Mouse (Mus musculus): ENCODE results near the gene Chn2.

The Chn2 gene

DNA sequence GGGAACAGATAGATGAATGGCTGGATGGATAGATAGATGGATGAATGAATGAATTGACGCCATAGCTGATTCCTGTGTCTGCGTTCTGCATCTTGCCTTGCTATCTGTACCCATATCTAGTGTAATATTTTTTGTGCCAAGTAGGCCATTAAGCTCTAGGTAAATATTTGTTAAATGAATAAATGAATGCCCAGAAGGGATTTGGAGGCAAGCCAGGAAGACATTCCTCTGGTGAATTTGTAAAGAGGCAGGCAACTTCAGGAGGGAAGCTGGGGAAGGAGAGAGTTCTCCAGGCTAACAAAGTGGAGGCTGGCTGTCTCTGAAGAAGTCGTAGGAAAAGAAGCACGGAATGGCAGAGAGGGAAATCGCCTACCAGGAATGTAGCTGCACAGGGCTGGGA is 123.0 kb downstream of the Chn2 start:
- Histone ChIP-seq H3K27me3 (ENCODE audit: insufficient read depth, low read length) (0 out of 2 replicates have a peak, but pooled peaks cover 3% of the 10 kb centered on the region), H3K36me3 (ENCODE audit: insufficient read depth, low read length) (no peaks in the 10 kb centered on the region), H3K9me3 (ENCODE audit: low read length) (no peaks in the 10 kb centered on the region), H3K4me3 (replicated peaks; ENCODE audit: low read length) (no peak overlapping the region), H3K4me1 (replicated peaks; ENCODE audit: low read depth, low read length) (peaks cover 13% of the 10 kb centered on the region)
- TF ChIP-seq POU5F1 (IDR thresholded peaks at IDR 0.05; ENCODE audit: borderline replicate concordance, low read length): no peak
- TF ChIP-seq CTCF (conservative IDR thresholded peaks at IDR 0.05; ENCODE audit: low read length): no peak
- TF ChIP-seq NANOG (IDR thresholded peaks at IDR 0.05; ENCODE audit: borderline replicate concordance, low read length): no peak

DNA sequence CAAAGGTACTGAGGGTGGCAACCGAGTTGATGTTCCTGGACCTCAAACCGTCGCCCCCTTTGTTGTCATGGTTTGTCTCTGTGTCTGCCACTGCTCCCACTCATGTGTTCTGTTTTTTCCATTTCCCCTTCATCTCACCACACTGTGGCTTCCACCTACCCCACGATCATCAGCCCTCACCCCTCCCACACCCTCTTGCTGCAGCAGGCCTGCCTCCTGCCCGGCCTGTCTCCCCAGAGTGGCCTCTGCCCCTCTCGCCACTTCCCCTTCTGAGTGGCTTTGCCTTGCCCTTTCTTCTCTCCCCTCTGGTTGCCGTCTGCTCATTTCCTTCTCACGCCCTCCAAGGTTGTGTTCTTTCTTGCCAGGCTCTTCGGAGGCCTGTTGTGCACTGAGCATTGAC is 123.4 kb downstream of the Chn2 start:
- Histone ChIP-seq H3K9me3 (ENCODE audit: low read length) (no peaks in the 10 kb centered on the region), H3K36me3 (ENCODE audit: insufficient read depth, low read length) (no peaks in the 10 kb centered on the region), H3K4me3 (replicated peaks; ENCODE audit: low read length) (no peak overlapping the region), H3K4me1 (replicated peaks; ENCODE audit: low read depth, low read length) (peaks cover 13% of the 10 kb centered on the region), H3K27me3 (ENCODE audit: insufficient read depth, low read length) (0 out of 2 replicates have a peak, but pooled peaks cover 3% of the 10 kb centered on the region)
- TF ChIP-seq NANOG (IDR thresholded peaks at IDR 0.05; ENCODE audit: borderline replicate concordance, low read length): no peak
- TF ChIP-seq CTCF (conservative IDR thresholded peaks at IDR 0.05; ENCODE audit: low read length): no peak
- TF ChIP-seq POU5F1 (IDR thresholded peaks at IDR 0.05; ENCODE audit: borderline replicate concordance, low read length): no peak

DNA sequence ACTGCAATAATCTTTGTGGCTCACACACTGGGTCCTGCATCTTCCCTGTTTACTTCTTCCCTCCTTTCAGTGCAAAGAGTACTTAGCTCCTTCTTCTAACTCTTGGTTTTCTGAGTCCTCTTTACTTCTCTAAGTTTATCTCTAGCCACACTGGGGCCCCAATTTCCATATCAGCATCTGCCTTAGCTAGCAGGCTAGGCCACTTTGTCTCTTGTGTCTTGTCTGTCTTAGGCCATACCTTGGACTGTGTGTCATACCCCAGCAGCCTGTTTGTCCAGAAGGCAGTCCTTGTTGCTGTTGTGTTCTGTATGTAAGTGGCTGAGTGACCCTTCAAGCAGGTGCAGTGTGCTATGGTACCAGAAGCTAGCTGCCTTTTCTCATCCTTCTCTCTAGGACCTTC is 124.3 kb downstream of the Chn2 start:
- peaks cover 13% of the 10 kb centered on the region for H3K4me1 ChIP-seq (replicated peaks; ENCODE audit: low read depth, low read length)
- H3K4me3 ChIP-seq (replicated peaks; ENCODE audit: low read length): no peak overlapping the region
- TF ChIP-seq POU5F1 (IDR thresholded peaks at IDR 0.05; ENCODE audit: borderline replicate concordance, low read length) (no peak), CTCF (conservative IDR thresholded peaks at IDR 0.05; ENCODE audit: low read length) (no peak), NANOG (IDR thresholded peaks at IDR 0.05; ENCODE audit: borderline replicate concordance, low read length) (no peak)
- H3K27me3 ChIP-seq (ENCODE audit: insufficient read depth, low read length): 0 out of 2 replicates have a peak, but pooled peaks cover 3% of the 10 kb centered on the region
- H3K9me3 ChIP-seq (ENCODE audit: low read length): no peaks in the 10 kb centered on the region
- no peaks in the 10 kb centered on the region for H3K36me3 ChIP-seq (ENCODE audit: insufficient read depth, low read length)

DNA sequence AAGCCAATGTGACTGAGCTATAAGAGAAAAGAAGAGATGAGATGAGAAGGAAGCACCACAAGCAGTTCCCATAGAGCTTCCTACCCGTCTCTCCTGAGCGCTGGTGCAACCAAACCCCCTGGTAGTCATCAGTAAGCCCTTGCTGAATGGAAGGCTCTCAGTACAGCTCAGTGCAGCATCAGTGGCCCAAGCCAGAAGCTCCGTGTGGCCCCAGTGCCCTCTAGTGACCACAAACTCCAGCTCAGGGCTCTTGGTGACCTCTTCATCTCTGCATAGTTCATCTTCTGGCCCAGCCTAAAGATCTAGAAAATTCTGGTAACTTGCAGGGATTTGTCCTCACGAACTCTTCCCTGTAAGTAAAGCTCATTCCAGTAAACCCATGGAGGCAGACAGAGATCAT is 125.4 kb downstream of the Chn2 start:
- H3K4me3 ChIP-seq (replicated peaks; ENCODE audit: low read length): no peak overlapping the region
- TF ChIP-seq CTCF (conservative IDR thresholded peaks at IDR 0.05; ENCODE audit: low read length): 0 out of 2 replicates have a peak, but pooled peaks have one; percentile 13
- TF ChIP-seq NANOG (IDR thresholded peaks at IDR 0.05; ENCODE audit: borderline replicate concordance, low read length): no peak
- H3K27me3 ChIP-seq (ENCODE audit: insufficient read depth, low read length): 0 out of 2 replicates have a peak, but pooled peaks cover 3% of the 10 kb centered on the region
- H3K36me3 ChIP-seq (ENCODE audit: insufficient read depth, low read length): no peaks in the 10 kb centered on the region
- H3K4me1 ChIP-seq (replicated peaks; ENCODE audit: low read depth, low read length): peaks cover 13% of the 10 kb centered on the region
- no peaks in the 10 kb centered on the region for H3K9me3 ChIP-seq (ENCODE audit: low read length)

DNA sequence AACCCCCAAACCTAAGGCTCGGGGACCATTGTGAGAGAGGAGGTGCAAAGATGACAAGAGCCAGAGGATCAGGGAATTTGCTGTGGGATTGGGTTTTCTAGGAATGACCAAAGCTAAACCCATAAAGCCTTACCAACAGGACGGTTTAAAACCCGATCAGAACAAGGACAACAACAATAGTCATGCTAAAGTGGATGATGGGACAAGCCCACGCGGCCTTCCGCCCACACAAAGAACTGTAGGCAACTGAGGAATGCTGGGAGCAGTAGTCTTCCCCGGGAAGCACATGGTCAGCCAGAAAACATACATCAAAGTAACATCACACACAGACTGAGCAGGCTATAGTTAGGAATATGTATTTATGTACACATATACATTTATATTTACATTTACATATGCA is 125.9 kb downstream of the Chn2 start:
- Histone ChIP-seq H3K4me3 (replicated peaks; ENCODE audit: low read length) (no peak overlapping the region), H3K9me3 (ENCODE audit: low read length) (no peaks in the 10 kb centered on the region), H3K4me1 (replicated peaks; ENCODE audit: low read depth, low read length) (peaks cover 13% of the 10 kb centered on the region), H3K36me3 (ENCODE audit: insufficient read depth, low read length) (no peaks in the 10 kb centered on the region), H3K27me3 (ENCODE audit: insufficient read depth, low read length) (0 out of 2 replicates have a peak, but pooled peaks cover 3% of the 10 kb centered on the region)
- TF ChIP-seq NANOG (IDR thresholded peaks at IDR 0.05; ENCODE audit: borderline replicate concordance, low read length) (no peak), CTCF (conservative IDR thresholded peaks at IDR 0.05; ENCODE audit: low read length) (no peak), POU5F1 (IDR thresholded peaks at IDR 0.05; ENCODE audit: borderline replicate concordance, low read length) (no peak)

DNA sequence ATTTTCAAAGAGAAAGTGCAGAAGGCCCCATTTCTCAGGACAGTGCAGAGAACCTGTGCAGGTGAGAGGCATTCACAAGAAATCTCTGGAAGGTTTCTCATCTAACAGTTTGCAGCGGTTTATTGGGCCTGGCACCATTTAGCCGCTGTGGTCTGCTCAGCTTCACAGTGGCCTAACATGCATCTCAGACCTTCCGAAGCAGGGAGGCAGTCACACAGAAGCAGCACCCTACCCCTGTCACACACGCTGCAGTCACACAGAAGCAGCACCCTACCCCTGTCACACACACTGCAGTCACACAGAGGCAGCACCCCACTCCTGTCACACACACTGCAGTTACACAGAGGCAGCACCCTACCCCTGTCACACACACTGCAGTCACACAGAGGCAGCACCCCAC is 126.5 kb downstream of the Chn2 start:
- Histone ChIP-seq H3K27me3 (ENCODE audit: insufficient read depth, low read length) (0 out of 2 replicates have a peak, but pooled peaks cover 3% of the 10 kb centered on the region), H3K4me3 (replicated peaks; ENCODE audit: low read length) (no peak overlapping the region), H3K9me3 (ENCODE audit: low read length) (no peaks in the 10 kb centered on the region), H3K4me1 (replicated peaks; ENCODE audit: low read depth, low read length) (peaks cover 13% of the 10 kb centered on the region), H3K36me3 (ENCODE audit: insufficient read depth, low read length) (no peaks in the 10 kb centered on the region)
- TF ChIP-seq POU5F1 (IDR thresholded peaks at IDR 0.05; ENCODE audit: borderline replicate concordance, low read length) (no peak), NANOG (IDR thresholded peaks at IDR 0.05; ENCODE audit: borderline replicate concordance, low read length) (no peak), CTCF (conservative IDR thresholded peaks at IDR 0.05; ENCODE audit: low read length) (no peak)

DNA sequence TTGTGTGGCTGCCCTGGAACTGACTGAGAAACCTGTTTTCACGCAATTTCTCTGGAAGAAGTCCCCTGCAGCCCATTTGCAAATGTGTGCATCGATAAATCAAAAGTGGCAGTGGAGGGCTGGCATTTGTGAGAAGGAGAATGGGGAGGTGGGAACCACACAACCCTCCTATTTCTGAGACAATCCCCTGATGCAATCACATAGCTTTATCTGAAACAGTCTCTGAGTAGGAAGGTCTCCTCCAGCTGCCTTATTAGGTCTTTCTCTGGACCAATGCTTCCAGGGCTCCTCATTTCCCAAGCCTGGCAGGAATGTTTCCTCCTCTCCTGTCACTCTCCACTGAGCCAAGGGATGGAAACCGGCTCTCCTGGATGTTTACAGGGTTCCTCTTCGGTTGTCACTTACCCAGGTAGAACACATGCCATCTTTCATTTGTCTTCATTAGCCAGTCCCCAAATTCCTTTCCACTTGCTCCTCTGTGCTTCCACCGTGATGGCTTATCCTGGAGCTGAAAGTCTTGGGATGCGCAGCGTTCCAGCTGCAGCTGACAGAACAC is 127.7 kb downstream of the Chn2 start:
- Histone ChIP-seq H3K9me3 (ENCODE audit: low read length) (no peaks in the 10 kb centered on the region), H3K4me3 (replicated peaks; ENCODE audit: low read length) (no peak overlapping the region), H3K27me3 (ENCODE audit: insufficient read depth, low read length) (0 out of 2 replicates have a peak, but pooled peaks cover 3% of the 10 kb centered on the region), H3K36me3 (ENCODE audit: insufficient read depth, low read length) (no peaks in the 10 kb centered on the region), H3K4me1 (replicated peaks; ENCODE audit: low read depth, low read length) (peaks cover 13% of the 10 kb centered on the region)
- TF ChIP-seq CTCF (conservative IDR thresholded peaks at IDR 0.05; ENCODE audit: low read length) (no peak), NANOG (IDR thresholded peaks at IDR 0.05; ENCODE audit: borderline replicate concordance, low read length) (no peak), POU5F1 (IDR thresholded peaks at IDR 0.05; ENCODE audit: borderline replicate concordance, low read length) (no peak)

DNA sequence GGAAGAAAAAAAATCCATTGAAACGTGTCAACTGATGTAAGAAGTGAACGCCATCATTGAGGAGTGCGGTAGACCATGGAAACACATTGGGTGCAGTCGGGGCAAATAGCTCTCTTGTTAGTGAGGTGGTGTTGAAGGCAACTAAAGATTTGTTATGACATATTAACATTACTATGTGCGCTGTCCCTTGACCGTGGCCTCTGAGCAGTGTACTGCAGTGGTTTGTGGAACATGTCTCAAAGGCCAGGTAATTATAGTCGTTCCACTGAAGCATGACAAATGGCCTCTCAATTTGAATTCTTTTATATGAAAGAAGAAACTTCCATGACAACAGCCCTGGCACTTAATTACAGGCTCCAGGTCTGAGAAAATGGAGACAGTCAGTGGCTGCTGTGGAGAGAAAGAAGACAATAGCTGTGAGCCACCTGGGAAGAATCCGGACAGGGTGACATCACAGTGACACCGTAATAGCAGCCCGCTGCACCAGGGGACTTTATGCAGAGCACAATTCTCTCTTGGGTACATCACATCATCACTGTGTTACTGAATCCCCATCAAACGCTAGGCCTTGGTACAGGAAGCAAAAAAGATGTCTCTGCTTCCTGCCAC is 131.0 kb downstream of the Chn2 start:
- Histone ChIP-seq H3K27me3 (ENCODE audit: insufficient read depth, low read length) (0 out of 2 replicates have a peak, but pooled peaks cover 3% of the 10 kb centered on the region), H3K9me3 (ENCODE audit: low read length) (no peaks in the 10 kb centered on the region), H3K4me1 (replicated peaks; ENCODE audit: low read depth, low read length) (peaks cover 4% of the 10 kb centered on the region), H3K36me3 (ENCODE audit: insufficient read depth, low read length) (peaks cover 13% of the 10 kb centered on the region), H3K4me3 (replicated peaks; ENCODE audit: low read length) (no peak overlapping the region)
- no peak for TF ChIP-seq NANOG (IDR thresholded peaks at IDR 0.05; ENCODE audit: borderline replicate concordance, low read length)
- no peak for TF ChIP-seq POU5F1 (IDR thresholded peaks at IDR 0.05; ENCODE audit: borderline replicate concordance, low read length)
- TF ChIP-seq CTCF (conservative IDR thresholded peaks at IDR 0.05; ENCODE audit: low read length): no peak

Data from E14TG2a.4 (cell line).